Mouse (Mus musculus) gastrocnemius, postnatal 14 days (tissue): ENCODE results near the gene Alox12. TPM values are rescaled to one million over a fixed set of nuclear protein-coding genes. Genes with fewer than 3 reads are reported as not detected.

Experiments used
- DNase-seq: peaks from one replicate; pipeline ENCODE4 v3.0.0; 2021; ENCODE audit warnings: mixed read lengths
- intact Hi-C: fragments of 180-260 bp; cut with DNase I; formaldehyde crosslinking; loops from one replicate; pipeline ENCODE4 v1.15.1; 2025; ENCODE audit warnings: low total_unique reads
- long read RNA-seq, 2 experiments: library from polyadenylated mRNA; stranded (forward); transcript quantifications; one replicate each; pipeline ENCODE4 v2.0.0; 2021
- total RNA-seq, 2 experiments: library from RNA; stranded (reverse); gene quantifications; 2 replicates each; pipeline ENCODE4 v1.2.3; 2021

The Alox12 gene
- total RNA-seq: 1 to 10 TPM in 1 of 2 experiments, under 1 TPM in 1; 1.00 to 1.2 TPM
- long read RNA-seq, experiment 1, partial matches to known transcripts: 0 of 3 reads
- long read RNA-seq, experiment 1, other reads (novel, unspliced or antisense): 0 of 3 reads
- long read RNA-seq, experiment 2, partial matches to known transcripts: 0 of 2 reads
- long read RNA-seq, experiment 2, other reads (novel, unspliced or antisense): 0 of 2 reads

DNA sequence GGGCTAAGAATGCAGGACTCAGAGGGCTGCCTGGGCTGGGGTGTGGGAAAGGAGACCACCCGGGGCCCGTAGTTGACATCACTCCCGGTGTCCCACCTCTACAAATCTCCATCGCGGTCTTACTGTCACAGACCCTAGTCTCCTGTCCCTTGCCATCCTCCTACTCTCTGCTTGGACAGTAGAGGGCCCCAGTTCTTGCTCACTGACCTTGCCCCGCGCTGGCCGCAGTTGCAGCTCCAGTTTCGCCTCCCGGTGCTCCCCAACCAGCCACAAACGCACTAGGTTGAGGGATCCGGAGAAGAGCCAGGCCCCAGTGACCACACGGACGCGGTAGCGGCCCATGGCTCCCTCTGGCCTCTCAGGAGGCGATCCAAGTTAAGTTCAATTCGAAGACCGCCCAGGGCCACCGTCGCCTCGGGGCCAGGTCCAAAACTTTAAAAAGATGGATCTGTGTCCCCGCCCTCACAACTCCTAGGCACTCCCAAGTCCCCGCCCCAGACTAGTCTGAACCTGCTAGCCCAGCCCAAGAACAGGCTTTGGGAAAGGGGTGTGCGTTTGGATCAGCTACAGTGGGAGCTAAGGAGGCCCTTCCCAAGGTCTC lies at the start of gene Alox12:
TSS of gene Alox12 (minus strand) at position 423 of the 601 bp plus-strand sequence.
- DNase-seq: peak; percentile 38
- intact Hi-C loops: loop anchor here (5.0 kb wide), 1 partner anchor 57 kb away; no protein-coding TSS in a partner anchor

- intact Hi-C loops: no loop called here
These were observed 47.1 kb upstream of the Alox12 start for GRCm38 (mm10) chr11:70302293-70302692.

GRCm38 (mm10) chr11:70297836-70298454 lies 42.8 kb upstream of the Alox12 start:
- intact Hi-C loops: no loop called here
- no peak for DNase-seq

More at GRCm38 (mm10) chr11:70302293-70302692, 47.1 kb upstream of the Alox12 start:
- no peak for DNase-seq

GRCm38 (mm10) chr11:70297405-70297804 lies 42.3 kb upstream of the Alox12 start:
- intact Hi-C loops: no loop called here
- no peak for DNase-seq

DNA sequence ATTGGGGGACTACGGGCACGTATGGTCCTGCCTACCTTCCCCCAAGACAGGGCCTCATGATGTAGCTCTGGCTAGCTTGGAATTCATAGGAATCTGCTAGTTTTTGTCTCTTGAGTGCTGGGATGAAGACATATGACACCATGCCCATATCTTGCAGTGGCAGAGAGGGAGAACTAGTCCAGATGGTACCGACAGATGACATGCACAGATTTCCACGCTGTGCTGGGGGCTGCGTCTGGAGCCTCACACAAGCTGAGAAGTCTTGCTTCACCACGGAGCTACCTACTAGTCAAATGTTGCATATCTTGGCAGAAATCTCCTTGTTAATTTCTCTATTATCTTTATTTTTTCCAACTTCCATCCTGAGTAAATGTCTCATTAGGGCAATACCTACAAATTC lies 38.7 kb upstream of the Alox12 start:
- intact Hi-C loops: no loop called here

GRCm38 (mm10) chr11:70291235-70291634 lies 36.1 kb upstream of the Alox12 start:
- DNase-seq: no peak
- intact Hi-C loops: no loop called here

More for the DNA sequence above, 38.7 kb upstream of the Alox12 start:
- DNase-seq: no peak

DNA sequence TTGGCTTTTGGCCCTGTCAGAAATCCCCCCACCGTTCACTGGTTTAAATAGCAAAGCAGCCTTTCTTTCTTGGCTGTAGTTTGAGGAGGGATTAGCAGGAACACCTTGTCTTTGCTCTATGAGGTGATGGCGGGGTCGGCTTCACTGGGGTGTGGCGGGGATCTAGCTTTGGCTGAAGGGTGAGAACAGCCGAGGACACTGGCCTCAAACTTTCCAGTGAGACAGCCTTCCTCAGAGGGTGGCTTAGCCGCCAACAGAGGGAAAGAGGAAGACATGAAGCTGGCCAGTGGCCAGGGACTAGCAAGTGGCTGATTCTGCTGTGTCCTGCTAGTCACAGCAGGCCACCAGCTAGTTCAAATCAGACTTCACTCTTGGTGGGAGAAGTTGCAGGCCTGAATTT lies 34.1 kb upstream of the Alox12 start:
- intact Hi-C loops: no loop called here
- DNase-seq: peak; percentile 25

DNA sequence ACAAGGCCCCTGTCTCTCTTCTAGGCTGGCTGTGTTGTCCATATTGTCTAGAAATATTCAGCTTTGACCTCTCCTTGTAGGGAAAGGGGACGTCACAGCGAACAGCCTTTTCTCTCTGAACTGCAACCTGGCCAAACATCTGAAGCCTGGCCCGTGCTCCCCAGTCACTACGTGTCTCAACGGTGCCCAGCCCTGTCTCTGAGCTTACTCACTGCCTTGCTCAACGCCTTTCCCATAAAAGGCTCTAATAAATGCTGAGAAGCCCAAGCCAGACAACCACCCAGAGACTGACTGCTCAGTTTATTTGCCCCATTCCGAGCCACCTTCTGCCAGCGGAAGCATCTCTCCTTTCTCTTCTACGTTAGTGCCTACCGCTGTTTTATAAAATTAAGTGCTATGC lies 32.9 kb upstream of the Alox12 start:
- intact Hi-C loops: no loop called here
- DNase-seq: no peak

DNA sequence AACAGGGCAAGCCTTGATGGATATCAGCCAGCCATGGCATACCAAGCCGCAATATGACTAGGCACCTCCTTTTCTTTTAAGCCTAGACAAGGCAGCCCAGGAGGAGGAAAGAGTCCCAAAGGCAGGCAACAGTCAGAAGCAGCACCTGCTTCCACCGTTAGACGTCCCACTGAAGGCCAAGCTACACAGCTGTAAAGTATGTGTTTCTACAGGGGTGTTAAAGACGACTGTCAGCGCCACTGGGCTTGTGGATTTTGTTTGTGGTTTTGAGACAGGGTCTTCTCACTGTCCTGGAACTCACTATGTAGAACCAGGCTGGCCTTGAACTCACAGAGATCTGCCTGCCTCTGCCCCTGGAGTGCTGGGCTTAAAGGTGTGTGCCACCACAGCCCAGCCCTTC lies 30.5 kb upstream of the Alox12 start:
- DNase-seq: no peak
- intact Hi-C loops: no loop called here

GRCm38 (mm10) chr11:70284757-70285156 lies 29.6 kb upstream of the Alox12 start:
- intact Hi-C loops: no loop called here
- no peak for DNase-seq

GRCm38 (mm10) chr11:70283666-70284065 lies 28.5 kb upstream of the Alox12 start:
- DNase-seq: no peak
- intact Hi-C loops: no loop called here

DNA sequence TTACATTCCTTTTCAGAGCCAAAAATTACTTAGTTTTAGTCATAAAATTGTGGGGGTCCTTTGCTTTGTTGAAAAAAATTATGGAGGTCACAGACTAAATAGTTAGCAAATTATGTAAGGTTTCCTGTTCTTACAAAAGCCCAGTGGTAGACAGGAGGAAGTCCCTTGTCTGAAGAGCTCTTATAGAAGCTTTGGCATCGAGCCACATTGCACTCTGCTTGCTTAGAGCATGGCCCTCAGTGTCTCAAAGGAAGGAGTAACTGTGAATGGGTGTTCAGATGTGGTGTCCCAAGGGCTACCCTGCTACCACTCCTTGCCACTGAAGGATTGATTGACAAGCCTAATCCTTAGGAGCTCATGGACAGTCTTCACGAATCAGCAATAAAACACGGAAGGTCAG lies 25.3 kb upstream of the Alox12 start:
- DNase-seq: peak; percentile 13
- intact Hi-C loops: no loop called here

GRCm38 (mm10) chr11:70278961-70279360 lies 23.8 kb upstream of the Alox12 start:
- no peak for DNase-seq
- intact Hi-C loops: no loop called here

DNA sequence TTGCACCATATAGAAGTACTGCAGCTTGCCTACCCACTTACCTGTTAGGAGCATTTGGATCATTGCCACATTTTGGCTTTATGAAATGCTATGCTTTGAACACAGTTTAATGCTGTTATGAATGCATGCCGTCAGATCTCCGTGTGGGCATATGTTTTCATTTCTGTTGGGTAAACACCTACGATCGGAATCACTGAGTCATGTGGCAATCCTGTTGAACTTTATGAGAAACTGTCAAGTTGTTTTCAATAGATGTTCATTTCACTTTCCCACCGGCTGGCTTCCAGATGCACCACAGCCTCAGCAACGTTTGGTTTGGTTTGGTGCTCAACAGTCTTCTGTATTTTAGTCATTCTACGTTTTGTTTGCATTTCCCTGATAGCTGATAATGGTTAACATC lies 16.5 kb upstream of the Alox12 start:
- intact Hi-C loops: no loop called here
- DNase-seq: no peak

DNA sequence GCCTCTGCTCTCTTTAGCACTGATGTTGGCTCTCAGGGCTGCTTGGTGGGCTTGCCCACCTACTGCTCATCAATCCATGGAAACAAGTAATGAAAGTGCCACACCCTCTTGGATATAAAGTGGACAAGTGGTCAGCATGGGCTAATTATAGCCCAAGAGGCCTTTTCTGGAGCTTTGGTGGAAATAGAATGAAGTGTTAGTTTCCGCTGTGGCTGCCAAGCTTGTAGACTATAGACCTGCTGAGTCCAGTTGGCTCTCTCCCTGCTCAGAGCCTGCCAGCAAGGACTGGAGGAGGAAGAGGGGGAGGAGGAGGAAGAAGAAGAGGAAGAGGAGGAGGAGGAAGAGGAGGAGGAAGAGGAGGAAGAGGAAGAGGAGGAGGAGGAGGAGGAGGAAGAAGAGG lies 11.3 kb upstream of the Alox12 start:
- DNase-seq: peak; percentile 35
- intact Hi-C loops: no loop called here

GRCm38 (mm10) chr11:70265819-70266218 lies 10.7 kb upstream of the Alox12 start:
- intact Hi-C loops: no loop called here
- DNase-seq: no peak

GRCm38 (mm10) chr11:70265252-70265651 lies 10.1 kb upstream of the Alox12 start:
- intact Hi-C loops: no loop called here
- DNase-seq: no peak

GRCm38 (mm10) chr11:70259035-70259434 lies 3.9 kb upstream of the Alox12 start:
- DNase-seq: no peak

DNA sequence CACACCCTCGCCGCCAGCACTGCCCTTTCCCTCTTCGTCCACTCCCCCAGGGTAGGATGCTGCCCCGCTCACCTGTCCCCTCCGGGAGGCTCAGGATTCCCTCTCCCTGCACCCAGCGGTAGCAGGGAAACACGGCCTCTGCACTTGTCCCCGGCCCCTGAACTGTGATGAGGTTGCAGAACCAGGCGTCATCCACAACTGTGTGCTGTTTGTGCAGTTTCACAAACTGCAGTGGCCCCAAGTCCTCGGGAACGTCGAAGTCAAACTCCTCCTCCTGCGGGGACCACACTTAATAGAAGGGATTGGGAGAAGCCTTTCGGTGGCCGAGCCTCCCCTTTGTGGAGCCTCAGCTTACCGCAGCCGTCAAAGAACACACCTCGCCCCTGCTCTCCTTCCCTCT lies 816 bp downstream of the Alox12 start:
- DNase-seq: no peak
- intact Hi-C loops: loop anchor here (5.0 kb wide), 1 partner anchor 58 kb away; no protein-coding TSS in a partner anchor

More at GRCm38 (mm10) chr11:70259035-70259434, 3.9 kb upstream of the Alox12 start:
- intact Hi-C loops: no loop called here

- no peak for DNase-seq
- intact Hi-C loops: loop anchor here (5.0 kb wide), 1 partner anchor 60 kb away; no protein-coding TSS in a partner anchor
These were observed 3.3 kb downstream of the Alox12 start for GRCm38 (mm10) chr11:70251853-70252252.

DNA sequence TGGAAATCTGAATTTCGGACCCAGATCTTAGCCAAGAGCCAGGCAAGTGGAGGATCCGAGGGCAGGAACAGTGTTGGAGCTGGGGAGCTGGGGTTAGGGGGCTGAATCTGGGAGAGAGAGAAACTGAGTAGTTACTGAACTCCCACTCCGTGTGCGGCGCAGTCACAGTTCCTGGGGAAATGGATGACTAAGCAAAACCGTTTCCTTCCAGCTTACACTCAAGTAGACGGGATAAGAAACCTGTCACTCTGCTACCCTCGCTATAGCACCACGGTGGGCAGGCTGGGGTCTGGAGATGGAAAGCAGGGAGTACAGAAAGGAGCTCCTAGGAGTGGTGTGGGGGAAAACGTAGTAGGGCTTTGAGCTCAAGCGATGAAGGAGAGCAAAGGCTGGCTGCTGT lies 5.0 kb downstream of the Alox12 start:
- intact Hi-C loops: loop anchor here (5.0 kb wide), 1 partner anchor 62 kb away; no protein-coding TSS in a partner anchor
- DNase-seq: no peak
